Mouse (Mus musculus) telencephalon, adult 2 months (tissue): ENCODE results near the gene Klhl29.

Experiments
- DNase-seq: peaks from one replicate; pipeline ENCODE4 v3.0.0-alpha.2; 2011; ENCODE audit warnings: low read depth, low spot score

Gene Klhl29

GRCm38 (mm10) chr12:5375616-5376461, at the start of gene Klhl29:
TSS of gene Klhl29 (minus strand) at chr12:5375682.
- no peak for DNase-seq

- no peak for DNase-seq
Observed at GRCm38 (mm10) chr12:5425276-5425675, 49.8 kb upstream of the Klhl29 start.

- no peak for DNase-seq
Observed at GRCm38 (mm10) chr12:5415806-5416205, 40.3 kb upstream of the Klhl29 start.

- DNase-seq, result no peak
Observed at GRCm38 (mm10) chr12:5413976-5414375, 38.5 kb upstream of the Klhl29 start.

- peak; percentile 18 for DNase-seq
Observed at GRCm38 (mm10) chr12:5411761-5412537, 36.5 kb upstream of the Klhl29 start.

- no peak for DNase-seq
Observed at GRCm38 (mm10) chr12:5411346-5411745, 35.9 kb upstream of the Klhl29 start.

- peak; percentile 74 for DNase-seq
Observed at GRCm38 (mm10) chr12:5410391-5411115, 35.1 kb upstream of the Klhl29 start.

- DNase-seq, result no peak
Observed at GRCm38 (mm10) chr12:5407175-5407574, 31.7 kb upstream of the Klhl29 start.

GRCm38 (mm10) chr12:5397423-5397822, 21.9 kb upstream of the Klhl29 start:
- no peak for DNase-seq

GRCm38 (mm10) chr12:5395188-5395587, 19.7 kb upstream of the Klhl29 start:
- DNase-seq, result no peak

GRCm38 (mm10) chr12:5387112-5387511, 11.6 kb upstream of the Klhl29 start:
- DNase-seq, result no peak

GRCm38 (mm10) chr12:5386688-5387087, 11.2 kb upstream of the Klhl29 start:
- peak; percentile 71 for DNase-seq

GRCm38 (mm10) chr12:5381694-5382093, 6.2 kb upstream of the Klhl29 start:
- no peak for DNase-seq

- no peak for DNase-seq
Observed at GRCm38 (mm10) chr12:5374684-5375615, 532 bp downstream of the Klhl29 start.

GRCm38 (mm10) chr12:5374196-5374683, 1.2 kb downstream of the Klhl29 start:
- DNase-seq, result no peak

GRCm38 (mm10) chr12:5373641-5374195, 1.8 kb downstream of the Klhl29 start:
- DNase-seq, result no peak

- no peak for DNase-seq
Observed at GRCm38 (mm10) chr12:5369396-5369795, 6.1 kb downstream of the Klhl29 start.

- no peak for DNase-seq
Observed at GRCm38 (mm10) chr12:5364836-5365235, 10.6 kb downstream of the Klhl29 start.

GRCm38 (mm10) chr12:5363961-5364634, 11.4 kb downstream of the Klhl29 start:
- no peak for DNase-seq

- DNase-seq, result no peak
Observed at GRCm38 (mm10) chr12:5359065-5359464, 16.4 kb downstream of the Klhl29 start.
